Mouse (Mus musculus) megakaryocyte, embryonic 14.5 days (primary cell): ENCODE results near the gene Med8.

Source experiments
- FLI1 ChIP-seq: IDR thresholded peaks from 2 replicates; pipeline ENCODE4 v1.6.1; 2012; ENCODE audit warnings: low read length, inconsistent platforms, mixed read lengths
- GATA1 ChIP-seq: IDR thresholded peaks from 3 replicates; pipeline ENCODE4 v1.6.1; 2012; ENCODE audit warnings: mixed read lengths, low read length, inconsistent platforms, borderline replicate concordance

DNA sequence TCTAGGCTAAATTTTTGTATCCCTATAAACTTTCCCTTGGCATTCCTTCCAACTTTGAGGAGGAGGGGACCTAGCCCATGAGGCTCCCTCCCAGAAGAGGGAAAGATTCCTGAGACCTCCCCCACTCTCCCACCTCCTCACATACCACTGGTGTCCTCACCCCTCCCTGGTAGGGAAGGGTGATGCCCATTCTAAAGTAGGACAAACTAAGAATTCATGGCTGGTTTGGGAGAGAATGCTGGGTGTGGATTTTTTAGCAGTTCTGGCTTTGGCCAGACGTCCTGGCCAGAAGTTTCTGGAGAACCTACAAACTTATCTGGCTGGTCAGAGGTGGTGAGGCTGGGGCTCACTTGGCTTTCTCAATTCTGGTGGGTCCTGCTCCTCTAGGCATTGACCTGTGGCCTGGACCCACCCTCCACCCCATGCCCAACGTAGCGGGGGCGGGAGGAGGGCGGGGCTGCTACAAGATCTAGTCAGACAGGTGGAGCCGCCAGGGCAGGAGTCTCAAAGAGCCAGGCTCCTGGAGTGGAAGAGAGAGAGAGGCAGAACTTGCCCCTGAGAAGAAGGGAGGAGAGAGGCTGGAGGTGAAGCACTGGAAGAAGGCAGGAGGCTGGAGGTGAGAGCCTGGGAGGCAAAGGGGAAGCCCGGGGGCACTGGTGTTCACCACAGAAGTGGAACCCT lies 20.2 kb downstream of the Med8 start:
- TF ChIP-seq GATA1 (no peak), FLI1 (no peak)
